Mouse (Mus musculus): ENCODE measurements at regions not wholly inside any gene's neighbourhood (a gene's known extent, or its start where the extent isn't known, plus 50 kb on each side); places are given as distances from the start of the nearest gene placed in this dataset.

DNA sequence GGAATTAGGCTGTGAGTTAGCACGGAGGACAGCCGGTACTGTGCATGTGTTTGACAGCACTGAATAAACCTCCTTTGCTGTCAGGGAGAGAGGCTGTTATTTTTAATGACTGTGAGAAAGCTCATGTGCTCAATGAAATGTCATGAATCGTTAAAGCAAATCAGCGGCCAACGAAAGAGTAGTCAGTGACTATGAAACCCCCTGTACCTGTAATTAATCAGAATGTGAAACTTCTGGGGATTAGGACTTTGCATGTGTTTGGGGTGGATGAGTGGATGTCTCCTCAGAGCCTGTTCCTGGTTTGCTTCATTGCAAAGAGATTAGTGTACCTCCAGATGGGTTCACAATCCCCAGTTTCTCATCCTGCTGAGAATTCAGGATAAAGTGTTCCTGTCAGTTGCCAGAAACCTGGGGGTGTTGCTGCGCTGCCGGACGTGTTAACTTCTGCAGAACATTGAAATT is 572.2 kb upstream of the Frg1 start:
- H3K27ac ChIP-seq (ENCODE audit: control insufficient read depth, low read depth, low read length), result no peak overlapping the region
- no peak for DNase-seq (ENCODE audit: low read depth, low spot score)
- no peaks in the 10 kb centered on the region for H3K4me1 ChIP-seq (ENCODE audit: control insufficient read depth in 1 of 2, insufficient read depth in 2 of 2, low read length in 2 of 2)
- no peaks in the 10 kb centered on the region for H3K36me3 ChIP-seq (ENCODE audit: control insufficient read depth in 1 of 2, insufficient read depth in 2 of 2, low read length in 2 of 2)
- TF ChIP-seq POLR2AphosphoS5 (IDR thresholded peaks at IDR 0.05; ENCODE audit: borderline replicate concordance, low read depth, low read length) (no peak), RCOR1 (IDR thresholded peaks at IDR 0.05; ENCODE audit: low read depth, low read length) (no peak), KAT2A (conservative IDR thresholded peaks at IDR 0.05; ENCODE audit: low read depth, low read length) (no peak), ETS1 (IDR thresholded peaks at IDR 0.05; ENCODE audit: low read depth, low read length) (no peak)
- no peak overlapping the region for H3K9ac ChIP-seq (ENCODE audit: control insufficient read depth, low read depth, low read length, poor library complexity, severe bottlenecking)
- H3K4me3 ChIP-seq (ENCODE audit: control insufficient read depth in 1 of 2, insufficient read depth in 1 of 2, low read depth in 2 of 2, low read length in 2 of 2), result no peak overlapping the region
- H3K27me3 ChIP-seq (ENCODE audit: control insufficient read depth in 1 of 2, insufficient read depth in 2 of 2, low read length in 2 of 2), result no peaks in the 10 kb centered on the region
- H3K9me3 ChIP-seq (replicated peaks; ENCODE audit: insufficient read depth, low read length), result no peaks in the 10 kb centered on the region
- H3K79me2 ChIP-seq (ENCODE audit: control insufficient read depth, insufficient read depth, low read length, poor library complexity), result no peaks in the 10 kb centered on the region

DNA sequence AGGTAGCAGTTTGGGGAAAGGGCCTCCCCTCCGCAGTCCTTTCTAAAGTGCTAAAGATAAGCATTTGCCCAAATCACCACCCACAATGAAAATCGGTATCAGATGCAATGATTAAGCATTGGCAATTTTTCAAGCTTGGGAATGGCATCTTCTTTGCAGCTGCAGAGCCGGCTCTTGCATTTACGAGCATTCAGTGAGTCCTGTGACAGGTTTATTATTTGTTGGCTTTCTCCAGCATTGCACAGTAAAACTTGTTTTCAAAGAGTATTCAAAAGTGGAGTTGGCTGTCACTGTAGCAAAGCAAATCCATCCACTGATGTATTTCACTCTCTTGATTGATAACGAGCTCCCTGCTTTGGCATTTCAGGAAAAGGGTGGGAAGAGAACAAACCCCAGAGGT is 571.3 kb upstream of the Frg1 start:
- DNase-seq (ENCODE audit: low read depth, low spot score), result no peak
- TF ChIP-seq HCFC1 (IDR thresholded peaks at IDR 0.05; ENCODE audit: low read depth, low read length) (no peak), ELF1 (IDR thresholded peaks at IDR 0.05; ENCODE audit: low read depth, low read length) (no peak), USF1 (IDR thresholded peaks at IDR 0.05; ENCODE audit: low read depth, low read length) (no peak), GATA1 (IDR thresholded peaks at IDR 0.05; ENCODE audit: low read depth, low read length) (no peak), SIN3A (IDR thresholded peaks at IDR 0.05; ENCODE audit: low read length) (no peak), POLR2AphosphoS5 (IDR thresholded peaks at IDR 0.05; ENCODE audit: borderline replicate concordance, low read depth, low read length) (no peak), ZNF384 (IDR thresholded peaks at IDR 0.05; ENCODE audit: low read depth, low read length) (no peak), USF2 (IDR thresholded peaks at IDR 0.05; ENCODE audit: borderline replicate concordance in 1 of 2, insufficient read depth in 1 of 2, low read depth in 1 of 2, low read length in 2 of 2) (no peak)

DNA sequence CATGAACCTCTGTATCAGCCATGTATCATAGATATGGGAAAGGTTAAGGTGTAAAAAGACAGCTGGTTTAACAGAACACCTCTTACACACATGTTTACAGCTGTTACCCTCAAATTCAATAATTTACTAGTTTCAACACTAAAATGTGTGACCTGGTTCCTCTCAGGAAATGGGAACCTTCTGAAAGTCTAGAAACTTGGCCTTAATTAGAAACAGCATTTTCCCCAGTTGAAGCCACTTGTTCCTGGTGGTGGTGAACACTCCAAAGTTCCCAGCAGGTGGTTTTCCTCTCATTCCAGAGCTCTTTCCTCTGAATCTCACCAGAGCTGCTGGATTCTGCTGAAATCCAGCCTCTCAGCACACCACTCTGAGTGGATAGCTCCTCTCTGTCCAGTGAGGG is 570.5 kb upstream of the Frg1 start:
- no peak overlapping the region for H3K4me3 ChIP-seq (ENCODE audit: control insufficient read depth in 1 of 2, insufficient read depth in 1 of 2, low read depth in 2 of 2, low read length in 2 of 2)
- H3K27me3 ChIP-seq (ENCODE audit: control insufficient read depth in 1 of 2, insufficient read depth in 2 of 2, low read length in 2 of 2), result no peaks in the 10 kb centered on the region
- H3K4me1 ChIP-seq (ENCODE audit: control insufficient read depth in 1 of 2, insufficient read depth in 2 of 2, low read length in 2 of 2), result no peaks in the 10 kb centered on the region
- H3K9me3 ChIP-seq (replicated peaks; ENCODE audit: insufficient read depth, low read length), result no peaks in the 10 kb centered on the region
- no peak overlapping the region for H3K27ac ChIP-seq (ENCODE audit: control insufficient read depth, low read depth, low read length)
- no peak overlapping the region for H3K9ac ChIP-seq (ENCODE audit: control insufficient read depth, low read depth, low read length, poor library complexity, severe bottlenecking)
- H3K79me2 ChIP-seq (ENCODE audit: control insufficient read depth, insufficient read depth, low read length, poor library complexity), result no peaks in the 10 kb centered on the region
- no peaks in the 10 kb centered on the region for H3K36me3 ChIP-seq (ENCODE audit: control insufficient read depth in 1 of 2, insufficient read depth in 2 of 2, low read length in 2 of 2)
- TF ChIP-seq ZC3H11A (IDR thresholded peaks at IDR 0.05; ENCODE audit: low read depth, low read length), result no peak
- no peak for DNase-seq (ENCODE audit: low read depth, low spot score)

More for the DNA sequence above, 571.3 kb upstream of the Frg1 start:
- Histone ChIP-seq H3K9me3 (replicated peaks; ENCODE audit: insufficient read depth, low read length) (no peaks in the 10 kb centered on the region), H3K4me3 (ENCODE audit: control insufficient read depth in 1 of 2, insufficient read depth in 1 of 2, low read depth in 2 of 2, low read length in 2 of 2) (no peak overlapping the region), H3K4me1 (ENCODE audit: control insufficient read depth in 1 of 2, insufficient read depth in 2 of 2, low read length in 2 of 2) (no peaks in the 10 kb centered on the region), H3K27ac (ENCODE audit: control insufficient read depth, low read depth, low read length) (no peak overlapping the region), H3K36me3 (ENCODE audit: control insufficient read depth in 1 of 2, insufficient read depth in 2 of 2, low read length in 2 of 2) (no peaks in the 10 kb centered on the region), H3K27me3 (ENCODE audit: control insufficient read depth in 1 of 2, insufficient read depth in 2 of 2, low read length in 2 of 2) (no peaks in the 10 kb centered on the region), H3K9ac (ENCODE audit: control insufficient read depth, low read depth, low read length, poor library complexity, severe bottlenecking) (no peak overlapping the region), H3K79me2 (ENCODE audit: control insufficient read depth, insufficient read depth, low read length, poor library complexity) (no peaks in the 10 kb centered on the region)
